Mouse (Mus musculus) neural tube, embryonic 15.5 days (tissue): ENCODE measurements around the gene Pi4ka. TPM values are rescaled to one million over a fixed set of nuclear protein-coding genes. Genes with fewer than 3 reads are reported as not detected.

Experiments
- ATAC-seq: fragments of 200-750 bp; cut with Nextera tagmentation; 2 replicates; pipeline ENCODE4 v1.8.0; 2017; ENCODE audit warnings: mild to moderate bottlenecking, moderate TSS enrichment, moderate library complexity; ENCODE audit not compliant: low FRiP score
- H3K27ac ChIP-seq: fragments of 300-500 bp; sonication (generic); replicated peaks from 2 replicates; pipeline ENCODE4 v1.5.1; 2015; ENCODE audit warnings: mild to moderate bottlenecking, inconsistent platforms
- H3K27me3 ChIP-seq: fragments of 300-500 bp; sonication (generic); replicated peaks from 2 replicates; pipeline ENCODE4 v1.6.1; 2015; ENCODE audit warnings: inconsistent platforms
- H3K36me3 ChIP-seq: fragments of 300-500 bp; sonication (generic); 2 replicates; pipeline ENCODE4 v1.6.1; 2015; ENCODE audit warnings: inconsistent platforms
- H3K4me1 ChIP-seq: fragments of 300-500 bp; sonication (generic); 2 replicates; pipeline ENCODE4 v1.6.1; 2015; ENCODE audit warnings: inconsistent platforms
- H3K4me2 ChIP-seq: fragments of 300-500 bp; sonication (generic); 2 replicates; pipeline ENCODE4 v1.6.1; 2015; ENCODE audit warnings: inconsistent platforms, mild to moderate bottlenecking, moderate library complexity
- H3K4me3 ChIP-seq: fragments of 300-500 bp; sonication (generic); replicated peaks from 2 replicates; pipeline ENCODE4 v1.5.1; 2015; ENCODE audit warnings: mild to moderate bottlenecking, inconsistent platforms
- H3K9ac ChIP-seq: fragments of 300-500 bp; sonication (generic); replicated peaks from 2 replicates; pipeline ENCODE4 v1.6.1; 2015; ENCODE audit warnings: mild to moderate bottlenecking, inconsistent platforms
- H3K9me3 ChIP-seq: fragments of 300-500 bp; sonication (generic); replicated peaks from 2 replicates; pipeline ENCODE4 v1.6.1; 2016; ENCODE audit warnings: inconsistent platforms
- WGBS: fragments of 180-500 bp; shearing (Covaris S2); methylation state at CpG from one replicate; pipeline ENCODE4 v1.1.7; 2015; ENCODE audit warnings: mixed read lengths; 5-methylcytosine and 5-hydroxymethylcytosine counted together
- polyA plus RNA-seq: library from polyadenylated mRNA; unstranded; fragments of >200 nt; fragmentation: Nextera tagmentation; extraction: Ambion mirVana; gene quantifications from 2 replicates; pipeline ENCODE4 v1.2.1, GENCODE M21; 2015

Gene Pi4ka
- polyA plus RNA-seq, 1 experiment from 2014 or later, result 59.7 TPM

DNA sequence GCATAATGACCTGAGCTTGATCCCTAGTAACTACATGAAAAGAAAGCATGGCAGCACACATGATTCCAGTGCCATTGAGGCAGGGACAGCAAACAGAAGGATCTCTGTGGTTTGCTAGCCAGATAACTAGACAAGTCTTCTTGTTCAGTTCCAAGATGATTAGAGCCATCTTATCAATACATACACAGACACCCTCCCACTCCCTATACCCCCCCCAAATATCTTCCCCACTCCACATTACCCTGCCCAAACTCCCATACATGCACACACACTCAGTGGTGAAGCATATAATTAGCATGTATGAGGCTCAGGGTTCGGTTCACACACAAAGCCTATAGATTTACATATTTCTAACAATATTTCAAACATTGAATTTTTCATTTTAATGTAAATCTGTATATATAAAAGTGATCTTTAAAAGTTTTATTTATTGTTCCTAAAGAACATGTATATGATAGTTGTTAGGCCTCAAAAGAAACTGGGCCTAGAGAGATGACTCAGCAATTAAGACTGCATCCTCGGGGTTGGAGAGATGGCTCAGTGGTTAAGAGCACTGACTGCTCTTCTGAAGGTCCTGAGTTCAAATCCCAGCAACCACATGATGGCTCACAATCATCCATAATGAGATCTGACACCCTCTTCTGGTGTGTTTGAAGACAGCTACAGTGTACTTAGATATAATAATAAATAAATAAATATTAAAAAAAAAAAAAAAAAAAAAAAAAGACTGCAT lies 22.4 kb downstream of the Pi4ka start:
- Histone ChIP-seq H3K4me2 (no peak overlapping the region), H3K9me3 (no peaks in the 10 kb centered on the region), H3K4me1 (no peaks in the 10 kb centered on the region), H3K36me3 (peaks cover 52% of the 10 kb centered on the region), H3K4me3 (no peak overlapping the region), H3K27me3 (no peaks in the 10 kb centered on the region), H3K9ac (no peak overlapping the region), H3K27ac (no peak overlapping the region)
- 91% methylated on average over 2 of the region's 2 CpGs for WGBS
- no peak for ATAC-seq

- peaks cover 62% of the 10 kb centered on the region for H3K36me3 ChIP-seq
- H3K4me2 ChIP-seq, result no peak overlapping the region
- no peaks in the 10 kb centered on the region for H3K4me1 ChIP-seq
- H3K9me3 ChIP-seq, result no peaks in the 10 kb centered on the region
- WGBS, result 95% methylated on average over 4 of the region's 4 CpGs
- no peak for ATAC-seq
- no peaks in the 10 kb centered on the region for H3K27me3 ChIP-seq
- H3K27ac ChIP-seq, result no peak overlapping the region
- H3K4me3 ChIP-seq, result no peak overlapping the region
- H3K9ac ChIP-seq, result no peak overlapping the region
Observed at GRCm38 (mm10) chr16:17382306-17382705, 23.8 kb downstream of the Pi4ka start.

DNA sequence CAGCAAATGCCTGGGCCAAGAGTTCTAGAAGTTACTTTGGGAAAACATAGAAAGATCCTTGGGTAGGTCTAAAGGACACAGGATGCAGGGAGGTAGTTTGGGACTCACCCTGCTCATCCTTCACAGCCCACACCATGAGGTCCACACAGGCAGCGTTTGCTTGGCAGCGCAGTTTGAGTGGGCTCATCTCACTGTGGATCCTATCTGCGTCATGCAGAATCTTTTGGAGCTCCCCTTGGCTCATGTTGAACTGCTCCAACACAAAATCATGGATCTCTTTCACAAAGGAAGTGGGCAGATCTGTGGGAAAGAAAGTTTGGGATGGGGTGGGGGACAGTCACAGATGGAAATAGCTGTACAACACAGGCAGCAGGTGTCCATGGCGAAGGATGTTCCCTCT lies 47.3 kb downstream of the Pi4ka start:
- WGBS, result 97% methylated on average over 4 of the region's 4 CpGs

DNA sequence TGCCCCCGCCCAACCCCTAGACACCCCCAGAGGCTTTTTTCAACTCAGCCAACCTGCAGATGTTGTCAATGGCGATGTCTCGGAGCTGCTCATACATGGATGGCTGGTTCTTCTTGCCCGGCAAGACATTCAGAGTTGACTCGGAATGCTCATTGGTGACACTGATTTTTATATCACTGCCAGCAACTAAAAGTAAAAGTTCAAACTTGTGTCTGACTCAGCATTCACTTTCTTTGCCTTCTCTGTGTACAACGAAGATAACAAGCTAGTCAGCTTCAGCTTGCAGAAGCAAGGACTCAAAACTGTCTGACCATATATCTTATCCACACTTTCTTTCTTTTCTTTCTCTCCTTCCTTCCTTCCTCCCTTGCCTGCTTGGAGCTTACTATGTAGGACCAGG lies 50.1 kb downstream of the Pi4ka start:
- Histone ChIP-seq H3K4me3 (no peak overlapping the region), H3K4me2 (no peak overlapping the region), H3K36me3 (peaks cover 72% of the 10 kb centered on the region), H3K4me1 (no peaks in the 10 kb centered on the region), H3K27me3 (no peaks in the 10 kb centered on the region), H3K27ac (no peak overlapping the region), H3K9ac (no peak overlapping the region), H3K9me3 (no peaks in the 10 kb centered on the region)
- ATAC-seq, result no peak
- 91% methylated on average over 6 of the region's 6 CpGs for WGBS

More for the DNA sequence above, 47.3 kb downstream of the Pi4ka start:
- Histone ChIP-seq H3K4me2 (no peak overlapping the region), H3K4me1 (no peaks in the 10 kb centered on the region), H3K27me3 (no peaks in the 10 kb centered on the region), H3K27ac (no peak overlapping the region), H3K9ac (no peak overlapping the region), H3K9me3 (no peaks in the 10 kb centered on the region), H3K4me3 (no peak overlapping the region), H3K36me3 (peaks cover 67% of the 10 kb centered on the region)
- ATAC-seq, result no peak

- Histone ChIP-seq H3K36me3 (peaks cover 73% of the 10 kb centered on the region), H3K9ac (no peak overlapping the region), H3K27me3 (no peaks in the 10 kb centered on the region), H3K27ac (no peak overlapping the region), H3K4me3 (no peak overlapping the region), H3K9me3 (no peaks in the 10 kb centered on the region), H3K4me1 (no peaks in the 10 kb centered on the region), H3K4me2 (no peak overlapping the region)
- ATAC-seq, result no peak
- 83% methylated on average over 1 of the region's 1 CpGs for WGBS
Observed at GRCm38 (mm10) chr16:17346766-17347165, 59.3 kb downstream of the Pi4ka start.

DNA sequence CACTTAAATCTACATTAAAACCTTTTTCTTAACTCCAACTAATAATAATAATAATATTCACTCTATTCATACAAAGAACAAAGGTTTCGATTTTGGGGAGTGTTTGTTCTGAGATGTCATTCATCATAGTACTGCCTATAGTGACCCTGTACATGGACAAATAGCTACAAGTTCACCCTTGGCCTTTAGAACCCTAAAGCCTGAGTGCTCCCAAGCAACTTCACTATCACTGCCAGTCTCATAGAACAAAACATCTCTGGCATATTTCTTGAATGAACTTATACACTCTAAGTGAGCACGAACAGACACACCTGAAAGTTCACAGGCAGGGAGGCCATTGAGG lies 60.3 kb downstream of the Pi4ka start:
- ATAC-seq, result no peak
- Histone ChIP-seq H3K27me3 (no peaks in the 10 kb centered on the region), H3K36me3 (peaks cover 64% of the 10 kb centered on the region), H3K9me3 (no peaks in the 10 kb centered on the region), H3K4me1 (no peaks in the 10 kb centered on the region), H3K27ac (no peak overlapping the region), H3K9ac (no peak overlapping the region), H3K4me2 (no peak overlapping the region), H3K4me3 (no peak overlapping the region)
- WGBS, result 86% methylated on average over 2 of the region's 2 CpGs

DNA sequence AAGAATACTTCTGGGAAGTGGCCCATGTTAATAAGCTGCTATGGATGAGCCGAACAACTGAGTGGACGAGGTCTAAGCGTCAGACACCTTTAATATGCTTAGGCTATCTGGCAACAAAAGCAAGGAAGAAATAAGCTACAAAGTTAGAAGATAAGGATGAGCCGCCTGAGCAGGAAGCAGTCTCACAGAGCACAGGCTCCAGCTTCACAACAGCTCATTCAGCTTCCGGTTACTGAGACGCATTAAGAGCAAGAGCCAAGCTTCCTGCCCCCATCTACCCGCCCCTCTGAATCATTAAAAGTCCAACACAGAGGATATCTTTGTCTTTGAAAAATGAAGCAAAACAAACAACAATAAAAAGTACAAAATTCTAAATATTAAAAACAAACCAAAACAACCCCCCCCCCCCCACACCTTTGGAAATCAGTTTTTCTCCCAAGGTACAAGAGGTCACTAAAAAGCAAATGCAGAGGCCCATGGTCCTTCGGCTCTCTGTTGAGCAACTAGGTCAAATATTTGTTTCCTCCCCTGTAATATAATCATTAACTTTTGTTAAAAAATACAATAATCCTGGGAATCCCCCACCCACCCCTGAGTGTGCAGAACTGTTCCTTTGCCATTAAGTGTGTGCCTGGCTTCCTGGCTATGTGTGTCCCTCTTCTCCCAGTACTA lies 60.8 kb downstream of the Pi4ka start:
- no peaks in the 10 kb centered on the region for H3K27me3 ChIP-seq
- H3K4me2 ChIP-seq, result no peak overlapping the region
- H3K36me3 ChIP-seq, result peaks cover 60% of the 10 kb centered on the region
- WGBS, result 88% methylated on average over 8 of the region's 8 CpGs
- no peaks in the 10 kb centered on the region for H3K9me3 ChIP-seq
- H3K27ac ChIP-seq, result no peak overlapping the region
- H3K4me1 ChIP-seq, result no peaks in the 10 kb centered on the region
- no peak overlapping the region for H3K4me3 ChIP-seq
- no peak overlapping the region for H3K9ac ChIP-seq
- no peak for ATAC-seq

GRCm38 (mm10) chr16:17341847-17342246 lies 64.3 kb downstream of the Pi4ka start:
- 97% methylated on average over 4 of the region's 4 CpGs for WGBS
- no peaks in the 10 kb centered on the region for H3K9me3 ChIP-seq
- H3K4me1 ChIP-seq, result no peaks in the 10 kb centered on the region
- no peak overlapping the region for H3K27ac ChIP-seq
- ATAC-seq, result no peak
- H3K9ac ChIP-seq, result no peak overlapping the region
- H3K4me2 ChIP-seq, result no peak overlapping the region
- H3K27me3 ChIP-seq, result no peaks in the 10 kb centered on the region
- H3K4me3 ChIP-seq, result no peak overlapping the region
- H3K36me3 ChIP-seq, result peaks cover 59% of the 10 kb centered on the region

GRCm38 (mm10) chr16:17340705-17341104 lies 65.4 kb downstream of the Pi4ka start:
- no peak for ATAC-seq
- Histone ChIP-seq H3K4me3 (no peak overlapping the region), H3K9ac (no peak overlapping the region), H3K27me3 (no peaks in the 10 kb centered on the region), H3K9me3 (no peaks in the 10 kb centered on the region), H3K27ac (no peak overlapping the region), H3K36me3 (peaks cover 62% of the 10 kb centered on the region), H3K4me2 (no peak overlapping the region), H3K4me1 (no peaks in the 10 kb centered on the region)
- WGBS, result 85% methylated on average over 2 of the region's 2 CpGs

GRCm38 (mm10) chr16:17339701-17340100 lies 66.4 kb downstream of the Pi4ka start:
- H3K9ac ChIP-seq, result no peak overlapping the region

GRCm38 (mm10) chr16:17336089-17336488 lies 70.0 kb downstream of the Pi4ka start:
- Histone ChIP-seq H3K27ac (no peak overlapping the region), H3K36me3 (peaks cover 50% of the 10 kb centered on the region)

More at GRCm38 (mm10) chr16:17339701-17340100, 66.4 kb downstream of the Pi4ka start:
- H3K36me3 ChIP-seq, result peaks cover 62% of the 10 kb centered on the region
- no peak for ATAC-seq
- H3K4me1 ChIP-seq, result no peaks in the 10 kb centered on the region
- 91% methylated on average over 7 of the region's 7 CpGs for WGBS
- H3K4me2 ChIP-seq, result no peak overlapping the region
- H3K27me3 ChIP-seq, result no peaks in the 10 kb centered on the region
- H3K27ac ChIP-seq, result no peak overlapping the region
- H3K9me3 ChIP-seq, result no peaks in the 10 kb centered on the region
- H3K4me3 ChIP-seq, result no peak overlapping the region

GRCm38 (mm10) chr16:17334574-17334973 lies 71.5 kb downstream of the Pi4ka start:
- no peak overlapping the region for H3K27ac ChIP-seq
- no peak overlapping the region for H3K4me3 ChIP-seq
- no peak overlapping the region for H3K9ac ChIP-seq
- no peaks in the 10 kb centered on the region for H3K27me3 ChIP-seq
- peaks cover 47% of the 10 kb centered on the region for H3K36me3 ChIP-seq
- no peaks in the 10 kb centered on the region for H3K4me1 ChIP-seq
- H3K9me3 ChIP-seq, result no peaks in the 10 kb centered on the region
- H3K4me2 ChIP-seq, result no peak overlapping the region
- ATAC-seq, result no peak

More at GRCm38 (mm10) chr16:17336089-17336488, 70.0 kb downstream of the Pi4ka start:
- H3K4me2 ChIP-seq, result no peak overlapping the region
- no peak for ATAC-seq
- no peaks in the 10 kb centered on the region for H3K27me3 ChIP-seq
- WGBS, result 77% methylated on average over 1 of the region's 1 CpGs
- H3K4me3 ChIP-seq, result no peak overlapping the region
- H3K9me3 ChIP-seq, result no peaks in the 10 kb centered on the region
- H3K4me1 ChIP-seq, result no peaks in the 10 kb centered on the region
- H3K9ac ChIP-seq, result no peak overlapping the region
